Mouse (Mus musculus): ENCODE measurements at regions not wholly inside any gene's neighbourhood (a gene's known extent, or its start where the extent isn't known, plus 50 kb on each side); places are given as distances from the start of the nearest gene placed in this dataset.

GRCm38 (mm10) chr13:39950203-39950602 is 411.0 kb downstream of the Ofcc1 start:
- DNase-seq: no peak

GRCm38 (mm10) chr13:39935216-39935615 is 426.0 kb downstream of the Ofcc1 start:
- DNase-seq: no peak

GRCm38 (mm10) chr13:39931487-39931886 is 429.8 kb downstream of the Ofcc1 start:
- no peak for DNase-seq

GRCm38 (mm10) chr13:39928573-39928972 is 432.7 kb downstream of the Ofcc1 start:
- no peak for DNase-seq

GRCm38 (mm10) chr13:39924366-39924765 is 436.9 kb downstream of the Ofcc1 start:
- DNase-seq: no peak

GRCm38 (mm10) chr13:39923113-39923512 is 438.1 kb downstream of the Ofcc1 start:
- DNase-seq: no peak

- DNase-seq: no peak
Measured at GRCm38 (mm10) chr13:39907720-39908119, 453.5 kb downstream of the Ofcc1 start.

- no peak for DNase-seq
Measured at GRCm38 (mm10) chr13:39904264-39904663, 457.0 kb downstream of the Ofcc1 start.

GRCm38 (mm10) chr13:39903319-39903718 is 457.9 kb downstream of the Ofcc1 start:
- DNase-seq: no peak

- DNase-seq: no peak
Measured at GRCm38 (mm10) chr13:39899332-39899731, 461.9 kb downstream of the Ofcc1 start.

GRCm38 (mm10) chr13:39898412-39898979 is 462.8 kb downstream of the Ofcc1 start:
- no peak for DNase-seq

GRCm38 (mm10) chr13:39894159-39894558 is 467.1 kb downstream of the Ofcc1 start:
- DNase-seq: no peak

GRCm38 (mm10) chr13:39881066-39881465 is 480.2 kb downstream of the Ofcc1 start:
- DNase-seq: no peak

- DNase-seq: no peak
Measured at GRCm38 (mm10) chr13:39880136-39880535, 481.1 kb downstream of the Ofcc1 start.

- no peak for DNase-seq
Measured at GRCm38 (mm10) chr13:39877361-39878141, 483.7 kb downstream of the Ofcc1 start.

- DNase-seq: no peak
Measured at GRCm38 (mm10) chr13:39852257-39852800, 508.9 kb downstream of the Ofcc1 start.

GRCm38 (mm10) chr13:39849391-39849790 is 511.9 kb downstream of the Ofcc1 start:
- no peak for DNase-seq

GRCm38 (mm10) chr13:39836053-39836584 is 525.1 kb downstream of the Ofcc1 start:
- no peak for DNase-seq

- DNase-seq: no peak
Measured at GRCm38 (mm10) chr13:39835302-39835701, 525.9 kb downstream of the Ofcc1 start.

GRCm38 (mm10) chr13:39834521-39835245 is 526.6 kb downstream of the Ofcc1 start:
- no peak for DNase-seq

- peak; percentile 6 for DNase-seq
Measured at GRCm38 (mm10) chr13:39823965-39824555, 537.2 kb downstream of the Ofcc1 start.

- no peak for DNase-seq
Measured at GRCm38 (mm10) chr13:39823346-39823954, 537.8 kb downstream of the Ofcc1 start.
